8 mouse cellular contexts compared by ENCODE assay signal in the genomic region with DNA sequence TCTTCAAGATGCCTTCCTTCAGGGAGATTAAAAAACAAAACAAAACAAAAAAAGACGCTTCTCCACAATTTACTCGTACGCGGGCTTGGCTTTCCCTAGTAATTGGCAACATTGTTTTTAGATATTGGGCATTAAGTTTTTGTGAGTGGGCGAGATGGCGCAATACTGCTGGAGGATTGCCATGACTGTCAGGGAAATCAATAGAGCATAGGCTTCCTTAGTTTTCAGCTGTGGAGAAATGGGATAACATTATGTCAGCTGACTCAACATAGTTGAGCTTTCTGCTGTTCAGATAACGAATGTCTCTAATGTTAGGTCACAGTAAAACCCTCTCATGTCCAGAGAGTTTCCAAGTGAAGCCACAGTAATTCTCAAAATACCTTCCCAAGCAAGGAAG. TPM values are rescaled to one million over a fixed set of nuclear protein-coding genes. Genes with fewer than 3 reads are reported as not detected.
DNase-seq lines count a peak whose midpoint lies in the region; ATAC-seq and TF ChIP-seq lines count a peak whose summit lies in the region.

No protein-coding gene starts in this region.

- WGBS in cerebellum, adult 2 months: 21% methylated on average over 7 of the region's 7 CpGs
- 10% methylated on average over 7 of the region's 7 CpGs for WGBS in forebrain, embryonic 16.5 days
- 31% methylated on average over 7 of the region's 7 CpGs for WGBS in intestine, embryonic 14.5 days
- WGBS in lung, adult 2 months: 17% methylated on average over 7 of the region's 7 CpGs
- 18% methylated on average over 7 of the region's 7 CpGs for WGBS in stomach, postnatal 0 days

- peak overlapping the region; percentile 80 for H3K9ac ChIP-seq in forebrain, embryonic 16.5 days (replicated peaks; ENCODE audit: low read depth, low read length)
- H3K9ac ChIP-seq in intestine, embryonic 14.5 days (ENCODE audit: low read length): peak overlapping the region; percentile 68
- H3K9ac ChIP-seq in stomach, postnatal 0 days (ENCODE audit: low read length): peak overlapping the region; percentile 74

- POLR2A ChIA-PET in Patski (lab: Charles Lee): interaction anchor here (2.0 kb wide), 1 partner anchor 31 kb away, joined by 10 read pairs; the partner anchor contains the start of gene Itgb1bp1

- TF ChIP-seq CTCF in cerebellum, adult 2 months (IDR thresholded peaks at IDR 0.05; ENCODE audit: borderline replicate concordance, insufficient read depth, low read depth, low read length): no peak
- no peak for TF ChIP-seq CTCF in Patski (IDR thresholded peaks at IDR 0.05)
- no peak for TF ChIP-seq CTCF in lung, adult 2 months (IDR thresholded peaks at IDR 0.05; ENCODE audit: insufficient read depth, low read length)
- TF ChIP-seq CTCF in stomach, postnatal 0 days (IDR thresholded peaks at IDR 0.05; ENCODE audit: low read depth): no peak

- H3K27me3 ChIP-seq in cerebellum, adult 2 months (ENCODE audit: control insufficient read depth, insufficient read depth, low read length): no peaks in the 10 kb centered on the region
- H3K27me3 ChIP-seq in Patski: no peaks in the 10 kb centered on the region
- H3K27me3 ChIP-seq in forebrain, embryonic 16.5 days (replicated peaks; ENCODE audit: control insufficient read depth, insufficient read depth, low read length): no peaks in the 10 kb centered on the region
- no peaks in the 10 kb centered on the region for H3K27me3 ChIP-seq in intestine, embryonic 14.5 days (replicated peaks; ENCODE audit: control insufficient read depth, insufficient read depth, low read length)
- H3K27me3 ChIP-seq in stomach, postnatal 0 days (ENCODE audit: control insufficient read depth, insufficient read depth, low read length): no peaks in the 10 kb centered on the region

- H3K27ac ChIP-seq in cerebellum, adult 2 months (ENCODE audit: insufficient read depth, low read length): no peak overlapping the region
- H3K27ac ChIP-seq in forebrain, embryonic 16.5 days (ENCODE audit: low read length): no peak overlapping the region
- no peak overlapping the region for H3K27ac ChIP-seq in intestine, embryonic 14.5 days (ENCODE audit: low read depth)
- H3K27ac ChIP-seq in stomach, postnatal 0 days (replicated peaks): no peak overlapping the region

- no peaks in the 10 kb centered on the region for H3K4me1 ChIP-seq in cerebellum, adult 2 months (ENCODE audit: control insufficient read depth, insufficient read depth, low read length)
- peaks cover 7% of the 10 kb centered on the region for H3K4me1 ChIP-seq in forebrain, embryonic 16.5 days (replicated peaks; ENCODE audit: control insufficient read depth, insufficient read depth, low read length)
- peaks cover 3% of the 10 kb centered on the region; the same call in 1 of the 2 replicates for H3K4me1 ChIP-seq in intestine, embryonic 14.5 days (replicated peaks; ENCODE audit: control insufficient read depth, insufficient read depth, low read length)
- H3K4me1 ChIP-seq in lung, adult 2 months (ENCODE audit: control insufficient read depth, insufficient read depth, low read length): peaks cover 8% of the 10 kb centered on the region
- H3K4me1 ChIP-seq in stomach, postnatal 0 days (replicated peaks; ENCODE audit: control insufficient read depth, insufficient read depth): no peaks in the 10 kb centered on the region

- H3K4me3 ChIP-seq in cerebellum, adult 2 months (replicated peaks; ENCODE audit: insufficient read depth, low read depth, low read length): peak overlapping the region; percentile 22
- peak overlapping the region; percentile 74 for H3K4me3 ChIP-seq in forebrain, embryonic 16.5 days (replicated peaks; ENCODE audit: low read length)
- peak overlapping the region; percentile 88 for H3K4me3 ChIP-seq in intestine, embryonic 14.5 days (ENCODE audit: low read depth, low read length)
- H3K4me3 ChIP-seq in lung, adult 2 months (replicated peaks; ENCODE audit: extremely low read depth, low read depth, low read length): peak overlapping the region; percentile 94
- H3K4me3 ChIP-seq in stomach, postnatal 0 days (ENCODE audit: low read depth, low read length): peak overlapping the region; percentile 72

- peak overlapping the region; percentile 83 for H3K4me2 ChIP-seq in forebrain, embryonic 16.5 days (ENCODE audit: low read length)
- H3K4me2 ChIP-seq in intestine, embryonic 14.5 days (ENCODE audit: low read length): peak overlapping the region; percentile 44
- H3K4me2 ChIP-seq in stomach, postnatal 0 days (replicated peaks; ENCODE audit: low read depth): peak overlapping the region; percentile 68

- no peaks in the 10 kb centered on the region for H3K9me3 ChIP-seq in forebrain, embryonic 16.5 days (ENCODE audit: control insufficient read depth, low read length)
- H3K9me3 ChIP-seq in intestine, embryonic 14.5 days (ENCODE audit: control insufficient read depth, low read length): no peaks in the 10 kb centered on the region
- H3K9me3 ChIP-seq in stomach, postnatal 0 days (ENCODE audit: control insufficient read depth, low read length): no peaks in the 10 kb centered on the region

- CTCF ChIA-PET in Patski (lab: Charles Lee): interaction anchor here (1.4 to 2.4 kb wide), 2 partner anchors 13 to 26 kb away, joined by 4 to 9 read pairs; no protein-coding TSS in a partner anchor

- TF ChIP-seq POLR2A in cerebellum, adult 2 months (IDR thresholded peaks at IDR 0.05; ENCODE audit: borderline replicate concordance, insufficient read depth, low read length): no peak
- no peak for TF ChIP-seq POLR2A in lung, adult 2 months (IDR thresholded peaks at IDR 0.05; ENCODE audit: borderline replicate concordance, extremely low read depth, low read depth, low read length)

- in situ Hi-C loops in Patski (cut with MboI; ENCODE audit: low pct_unique_long_range_greater_than_20kb): no loop called here

- ATAC-seq in Patski: peak; percentile 23
- ATAC-seq in forebrain, embryonic 16.5 days: no peak
- ATAC-seq in intestine, embryonic 14.5 days (replicated peaks; ENCODE audit: low FRiP score, low TSS enrichment, low read depth): no peak
- ATAC-seq in stomach, postnatal 0 days (ENCODE audit: low FRiP score, low TSS enrichment): no peak

- H3K36me3 ChIP-seq in forebrain, embryonic 16.5 days (ENCODE audit: control insufficient read depth, insufficient read depth): peaks cover 10% of the 10 kb centered on the region; the same call in 1 of the 2 replicates
- H3K36me3 ChIP-seq in intestine, embryonic 14.5 days (ENCODE audit: control insufficient read depth, insufficient read depth, low read length): peaks cover 49% of the 10 kb centered on the region
- H3K36me3 ChIP-seq in stomach, postnatal 0 days (ENCODE audit: control insufficient read depth, insufficient read depth, low read length): peaks cover 8% of the 10 kb centered on the region

- DNase-seq in cerebellum, adult 2 months: peak in 1 of 2 experiments; percentile 24
- DNase-seq in cerebellum, postnatal 25 days: no peak
- DNase-seq in Patski (ENCODE audit: low read depth, low spot score): no peak
- no peak for DNase-seq in intestine, embryonic 14.5 days (ENCODE audit: low spot score)
- DNase-seq in lung, adult 2 months: peak; percentile 48
- DNase-seq in stomach, postnatal 0 days (ENCODE audit: low spot score): no peak
- no peak for DNase-seq in frontal cortex, postnatal 25 days (ENCODE audit: low spot score in 2 of 2)

- no peak for TF ChIP-seq EP300 in stomach, postnatal 0 days (optimal IDR thresholded peaks at IDR 0.05)

RNA-seq across cellular contexts. Expression of gene Iah1, which starts 0.7 kb away (rescaled TPM):
- 36.8 and 37.2 TPM in 2 replicates for polyA plus RNA-seq in cerebellum, adult 2 months (2012; rRNA removed)
- 88.1 TPM for polyA plus RNA-seq in Patski (2021)
- polyA plus RNA-seq in forebrain, embryonic 16.5 days (2015; fragmentation: Nextera tagmentation; extraction: Ambion mirVana): 40.2 and 40.6 TPM in 2 replicates
- 48.4 and 51.7 TPM in 2 replicates for polyA plus RNA-seq in intestine, embryonic 14.5 days (2014; fragmentation: Nextera tagmentation; extraction: Ambion mirVana)
- polyA plus RNA-seq in lung, adult 2 months (2012; rRNA removed): 71.3 and 77.4 TPM in 2 replicates
- 43.1 and 45.1 TPM in 2 replicates for polyA plus RNA-seq in stomach, postnatal 0 days (2015; fragmentation: Nextera tagmentation; extraction: Ambion mirVana)

RNA-seq across cellular contexts. Expression of gene Itgb1bp1, which starts 30.8 kb away (rescaled TPM):
- 66.9 and 70.6 TPM in 2 replicates for polyA plus RNA-seq in cerebellum, adult 2 months (2012; rRNA removed)
- 62.4 TPM for polyA plus RNA-seq in Patski (2021)
- 43.2 and 43.5 TPM in 2 replicates for polyA plus RNA-seq in forebrain, embryonic 16.5 days (2015; fragmentation: Nextera tagmentation; extraction: Ambion mirVana)
- polyA plus RNA-seq in intestine, embryonic 14.5 days (2014; fragmentation: Nextera tagmentation; extraction: Ambion mirVana): 48.7 and 50.5 TPM in 2 replicates
- polyA plus RNA-seq in lung, adult 2 months (2012; rRNA removed): 10.2 and 14.0 TPM in 2 replicates
- polyA plus RNA-seq in stomach, postnatal 0 days (2015; fragmentation: Nextera tagmentation; extraction: Ambion mirVana): 31.6 and 32.6 TPM in 2 replicates

RNA-seq across cellular contexts. Expression of gene Cpsf3, which starts 31.7 kb away (rescaled TPM):
- polyA plus RNA-seq in cerebellum, adult 2 months (2012; rRNA removed): 71.4 and 76.3 TPM in 2 replicates
- 54.8 TPM for polyA plus RNA-seq in Patski (2021)
- 117 and 124 TPM in 2 replicates for polyA plus RNA-seq in forebrain, embryonic 16.5 days (2015; fragmentation: Nextera tagmentation; extraction: Ambion mirVana)
- polyA plus RNA-seq in intestine, embryonic 14.5 days (2014; fragmentation: Nextera tagmentation; extraction: Ambion mirVana): 121 and 122 TPM in 2 replicates
- 18.4 and 33.3 TPM in 2 replicates for polyA plus RNA-seq in lung, adult 2 months (2012; rRNA removed)
- polyA plus RNA-seq in stomach, postnatal 0 days (2015; fragmentation: Nextera tagmentation; extraction: Ambion mirVana): 45.2 and 48.1 TPM in 2 replicates

RNA-seq across cellular contexts. Expression of gene Adam17, which starts 56.6 kb away (rescaled TPM):
- polyA plus RNA-seq in cerebellum, adult 2 months (2012; rRNA removed): 19.0 and 19.4 TPM in 2 replicates
- 41.7 TPM for polyA plus RNA-seq in Patski (2021)
- polyA plus RNA-seq in forebrain, embryonic 16.5 days (2015; fragmentation: Nextera tagmentation; extraction: Ambion mirVana): 18.0 and 23.2 TPM in 2 replicates
- polyA plus RNA-seq in intestine, embryonic 14.5 days (2014; fragmentation: Nextera tagmentation; extraction: Ambion mirVana): 33.3 and 35.1 TPM in 2 replicates
- 23.3 and 50.2 TPM in 2 replicates for polyA plus RNA-seq in lung, adult 2 months (2012; rRNA removed)
- 16.2 and 16.9 TPM in 2 replicates for polyA plus RNA-seq in stomach, postnatal 0 days (2015; fragmentation: Nextera tagmentation; extraction: Ambion mirVana)

Comparison
In these comparisons a context has a peak if more than half of its experiments do, and no peak if none do; other contexts are left out.
1. H3K4me3 ChIP-seq: peak in every context shown above with its lines; median percentile 94 in lung, adult 2 months; 88 in intestine, embryonic 14.5 days; 74 in forebrain, embryonic 16.5 days; 72 in stomach, postnatal 0 days; 22 in cerebellum, adult 2 months.